Mouse (Mus musculus): ENCODE results near the gene Slc41a3.

Gene Slc41a3

GRCm38 (mm10) chr6:90604533-90605297 lies at the start of gene Slc41a3:
Gene Slc41a3 (plus strand): TSS chr6:90604725.
- peak; percentile 87 for DNase-seq (ENCODE audit: low read depth)

GRCm38 (mm10) chr6:90556534-90557058 lies 47.9 kb upstream of the Slc41a3 start:
- no peak for DNase-seq (ENCODE audit: low read depth)

- no peak for DNase-seq (ENCODE audit: low read depth)
Measured at GRCm38 (mm10) chr6:90557077-90557476, 47.4 kb upstream of the Slc41a3 start.

GRCm38 (mm10) chr6:90557829-90558693 lies 46.5 kb upstream of the Slc41a3 start:
- DNase-seq (ENCODE audit: low read depth): no peak

- DNase-seq (ENCODE audit: low read depth): no peak
Measured at GRCm38 (mm10) chr6:90560390-90561058, 44.0 kb upstream of the Slc41a3 start.

GRCm38 (mm10) chr6:90561234-90561781 lies 43.2 kb upstream of the Slc41a3 start:
- DNase-seq (ENCODE audit: low read depth): no peak

GRCm38 (mm10) chr6:90564240-90564639 lies 40.3 kb upstream of the Slc41a3 start:
- DNase-seq (ENCODE audit: low read depth): no peak

- DNase-seq (ENCODE audit: low read depth): no peak
Measured at GRCm38 (mm10) chr6:90565357-90566215, 38.9 kb upstream of the Slc41a3 start.

- DNase-seq (ENCODE audit: low read depth): no peak
Measured at GRCm38 (mm10) chr6:90567486-90567885, 37.0 kb upstream of the Slc41a3 start.

GRCm38 (mm10) chr6:90567928-90568327 lies 36.6 kb upstream of the Slc41a3 start:
- DNase-seq (ENCODE audit: low read depth): no peak

- DNase-seq (ENCODE audit: low read depth): no peak
Measured at GRCm38 (mm10) chr6:90568721-90569120, 35.8 kb upstream of the Slc41a3 start.

- DNase-seq (ENCODE audit: low read depth): no peak
Measured at GRCm38 (mm10) chr6:90569736-90570383, 34.7 kb upstream of the Slc41a3 start.

- DNase-seq (ENCODE audit: low read depth): no peak
Measured at GRCm38 (mm10) chr6:90570392-90570791, 34.1 kb upstream of the Slc41a3 start.

GRCm38 (mm10) chr6:90575261-90575715 lies 29.2 kb upstream of the Slc41a3 start:
- DNase-seq (ENCODE audit: low read depth): peak; percentile 72

- DNase-seq (ENCODE audit: low read depth): no peak
Measured at GRCm38 (mm10) chr6:90578174-90578573, 26.4 kb upstream of the Slc41a3 start.

GRCm38 (mm10) chr6:90582331-90582730 lies 22.2 kb upstream of the Slc41a3 start:
- DNase-seq (ENCODE audit: low read depth): no peak

- DNase-seq (ENCODE audit: low read depth): no peak
Measured at GRCm38 (mm10) chr6:90588113-90588512, 16.4 kb upstream of the Slc41a3 start.

GRCm38 (mm10) chr6:90590707-90591106 lies 13.8 kb upstream of the Slc41a3 start:
- DNase-seq (ENCODE audit: low read depth): no peak

- no peak for DNase-seq (ENCODE audit: low read depth)
Measured at GRCm38 (mm10) chr6:90594972-90595371, 9.6 kb upstream of the Slc41a3 start.

- no peak for DNase-seq (ENCODE audit: low read depth)
Measured at GRCm38 (mm10) chr6:90597060-90597459, 7.5 kb upstream of the Slc41a3 start.

All from naive thymus-derived CD4-positive, alpha-beta T cell, adult 2 months (primary cell).